Mouse (Mus musculus): ENCODE data around the gene Oxgr1. TPM values are rescaled to one million over a fixed set of nuclear protein-coding genes. Genes with fewer than 3 reads are reported as not detected.

The Oxgr1 gene
- not detected in 2 replicates for total RNA-seq (2012; rRNA removed)
- total RNA-seq (2014; rRNA removed) = not detected in 2 replicates
- polyA plus RNA-seq (2012; ENCODE audit: insufficient read length, low read depth) = not detected in 2 replicates

DNA sequence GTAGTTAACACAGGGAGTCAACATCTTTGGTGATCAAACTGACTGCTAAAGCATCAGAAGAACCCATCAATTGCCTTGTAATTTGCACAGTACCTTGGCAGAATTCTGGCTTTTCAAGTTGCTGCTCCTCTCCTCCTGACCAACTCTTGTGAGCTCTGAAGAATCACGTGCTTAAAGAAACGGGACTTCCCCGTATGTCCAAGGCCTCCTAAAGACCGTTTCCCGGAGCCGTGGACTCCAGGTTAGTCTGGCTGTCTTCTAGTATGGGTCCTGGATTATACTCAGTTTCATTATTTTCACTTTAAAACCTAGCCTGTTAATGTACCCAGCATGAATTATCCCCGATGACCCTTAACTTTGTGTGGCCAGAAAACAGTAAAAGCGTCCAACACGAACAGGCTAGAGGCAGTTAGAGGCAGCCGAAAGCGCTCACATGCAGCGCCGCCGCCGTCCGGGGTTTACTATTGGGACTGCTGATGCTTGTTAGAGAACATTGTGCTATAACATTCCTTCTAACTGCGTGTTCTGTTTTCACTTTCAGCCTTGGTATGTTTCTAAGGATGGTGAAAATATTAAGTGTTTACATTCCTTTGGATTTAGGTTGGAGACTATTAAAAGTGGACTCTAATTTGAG lies at the start of gene Oxgr1:
TSS of gene Oxgr1 (minus strand) at position 249 of the 634 bp plus-strand sequence.
- no peak for TF ChIP-seq UBTF (IDR thresholded peaks at IDR 0.05; ENCODE audit: low read depth, low read length)
- TF ChIP-seq E2F4 (IDR thresholded peaks at IDR 0.05; ENCODE audit: insufficient replicate concordance, low read depth, low read length) = no peak
- no peak for TF ChIP-seq RAD21 (IDR thresholded peaks at IDR 0.05; ENCODE audit: low read depth, low read length)
- TF ChIP-seq PAX5 (IDR thresholded peaks at IDR 0.05; ENCODE audit: low read length) = no peak
- TF ChIP-seq JUN (IDR thresholded peaks at IDR 0.05; ENCODE audit: insufficient read depth, low read depth, low read length) = no peak
- TF ChIP-seq HCFC1 (IDR thresholded peaks at IDR 0.05; ENCODE audit: low read depth, low read length) = no peak
- no peak for TF ChIP-seq CHD2 (IDR thresholded peaks at IDR 0.05; ENCODE audit: low read length)
- no peak for TF ChIP-seq NELFE (IDR thresholded peaks at IDR 0.05; ENCODE audit: low read depth, low read length)
- TF ChIP-seq GABPA (IDR thresholded peaks at IDR 0.05; ENCODE audit: insufficient replicate concordance, low read depth, low read length) = no peak
- TF ChIP-seq MXI1 (IDR thresholded peaks at IDR 0.05; ENCODE audit: low read depth, low read length) = no peak
- no peak for TF ChIP-seq JUND (conservative IDR thresholded peaks at IDR 0.05; ENCODE audit: low read depth, low read length)
- no peak for TF ChIP-seq USF2 (conservative IDR thresholded peaks at IDR 0.05; ENCODE audit: low read depth, low read length)
- no peak for TF ChIP-seq TCF12 (IDR thresholded peaks at IDR 0.05; ENCODE audit: low read depth, low read length)
- no peak for TF ChIP-seq EP300 (IDR thresholded peaks at IDR 0.05; ENCODE audit: low read length)
- no peak for TF ChIP-seq MEF2A (IDR thresholded peaks at IDR 0.05; ENCODE audit: borderline replicate concordance, low read depth, low read length)
- TF ChIP-seq MAZ (IDR thresholded peaks at IDR 0.05; ENCODE audit: low read depth, low read length) = no peak
- no peak for TF ChIP-seq ZKSCAN1 (IDR thresholded peaks at IDR 0.05; ENCODE audit: borderline replicate concordance, low read depth, low read length)
- no peak for TF ChIP-seq CTCF (conservative IDR thresholded peaks at IDR 0.05 in 1 of 2, IDR thresholded peaks at IDR 0.05 in 1 of 2; ENCODE audit: low read depth in 2 of 2, low read length in 2 of 2)
- TF ChIP-seq USF1 (IDR thresholded peaks at IDR 0.05; ENCODE audit: low read depth, low read length) = no peak
- no peak for DNase-seq (ENCODE audit: extremely low read depth)
- no peak within 1 kb of the TSS for H3K27ac ChIP-seq (ENCODE audit: insufficient read depth, low read depth)
- no peaks in the 10 kb centered on the region for H3K79me2 ChIP-seq (replicated peaks; ENCODE audit: control insufficient read depth, extremely low read depth, insufficient read depth, poor library complexity, severe bottlenecking)
- in situ Hi-C loops (cut with MboI; ENCODE audit: low pct_ligation_motif_present, low pct_unique_long_range_greater_than_20kb, low sequenced_read_pairs) (no loop called here), dilution Hi-C loops (cut with MboI; ENCODE audit: extremely low pct_ligation_motif_present, extremely low pct_unique_long_range_greater_than_20kb, low sequenced_read_pairs) (no loop called here)
- H3K4me2 ChIP-seq (ENCODE audit: insufficient read depth, low read depth, poor library complexity, severe bottlenecking) = no peak within 1 kb of the TSS
- no peak within 1 kb of the TSS for H3K9ac ChIP-seq (ENCODE audit: insufficient read depth, low read depth)
- H3K9me3 ChIP-seq (replicated peaks; ENCODE audit: low read length) = peaks cover 9% of the 10 kb centered on the region
- peaks cover 0 to 4% of the 10 kb centered on the region in 2 experiments; a peak in 1 of 4 replicates for H3K4me1 ChIP-seq (ENCODE audit: control insufficient read depth in 1 of 2, insufficient read depth in 2 of 2)
- H3K36me3 ChIP-seq (replicated peaks in 1 of 2; ENCODE audit: control insufficient read depth in 1 of 2, insufficient read depth in 1 of 2, low read length in 1 of 2) = no peaks in the 10 kb centered on the region
- H3K4me3 ChIP-seq (replicated peaks in 1 of 3; ENCODE audit: low read depth in 2 of 3, low read length in 2 of 3, poor library complexity in 1 of 3) = no peak within 1 kb of the TSS
- no peaks in the 10 kb centered on the region for H3K27me3 ChIP-seq (replicated peaks)

DNA sequence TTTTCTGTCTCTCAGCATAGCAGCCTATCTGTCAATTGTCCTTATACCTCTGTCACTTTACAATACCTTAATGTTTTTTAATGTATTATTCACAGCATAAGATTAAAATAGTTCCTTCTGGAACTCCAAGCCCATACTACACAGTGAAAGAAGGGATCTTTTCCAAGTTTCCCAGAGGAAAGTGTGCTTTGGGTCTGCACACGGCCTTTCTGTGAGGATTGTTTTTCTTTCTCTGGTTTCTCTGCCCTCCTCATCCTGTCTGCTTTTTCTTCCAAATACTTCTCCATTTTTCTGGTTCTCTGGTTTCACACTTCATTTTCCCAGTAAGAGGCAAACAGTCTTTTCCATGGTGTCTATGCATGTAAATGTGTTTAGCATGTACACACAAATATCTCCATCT lies 48.2 kb upstream of the Oxgr1 start:
- no peaks in the 10 kb centered on the region for H3K36me3 ChIP-seq (replicated peaks in 1 of 2; ENCODE audit: control insufficient read depth in 1 of 2, insufficient read depth in 1 of 2, low read length in 1 of 2)
- no peaks in the 10 kb centered on the region for H3K27me3 ChIP-seq (replicated peaks)
- TF ChIP-seq UBTF (IDR thresholded peaks at IDR 0.05; ENCODE audit: low read depth, low read length) (no peak), POLR2AphosphoS2 (IDR thresholded peaks at IDR 0.05; ENCODE audit: low read depth, low read length) (no peak), ZKSCAN1 (IDR thresholded peaks at IDR 0.05; ENCODE audit: borderline replicate concordance, low read depth, low read length) (no peak), MEF2A (IDR thresholded peaks at IDR 0.05; ENCODE audit: borderline replicate concordance, low read depth, low read length) (no peak), JUN (IDR thresholded peaks at IDR 0.05; ENCODE audit: insufficient read depth, low read depth, low read length) (no peak), RCOR1 (conservative IDR thresholded peaks at IDR 0.05; ENCODE audit: low read depth, low read length) (no peak), HCFC1 (IDR thresholded peaks at IDR 0.05; ENCODE audit: low read depth, low read length) (no peak), MYC (IDR thresholded peaks at IDR 0.05; ENCODE audit: low read depth, low read length) (no peak), USF2 (conservative IDR thresholded peaks at IDR 0.05; ENCODE audit: low read depth, low read length) (no peak), RAD21 (IDR thresholded peaks at IDR 0.05; ENCODE audit: low read depth, low read length) (no peak), GABPA (IDR thresholded peaks at IDR 0.05; ENCODE audit: insufficient replicate concordance, low read depth, low read length) (no peak), MXI1 (IDR thresholded peaks at IDR 0.05; ENCODE audit: low read depth, low read length) (no peak), NELFE (IDR thresholded peaks at IDR 0.05; ENCODE audit: low read depth, low read length) (no peak), ZNF384 (IDR thresholded peaks at IDR 0.05; ENCODE audit: low read depth, low read length) (no peak)
- dilution Hi-C loops (cut with MboI; ENCODE audit: extremely low pct_ligation_motif_present, extremely low pct_unique_long_range_greater_than_20kb, low sequenced_read_pairs) (no loop called here), in situ Hi-C loops (cut with MboI; ENCODE audit: low pct_ligation_motif_present, low pct_unique_long_range_greater_than_20kb, low sequenced_read_pairs) (no loop called here)
- no peaks in the 10 kb centered on the region for H3K9me3 ChIP-seq (replicated peaks; ENCODE audit: low read length)
- no peak for DNase-seq (ENCODE audit: extremely low read depth)
- no peak overlapping the region for H3K4me2 ChIP-seq (ENCODE audit: insufficient read depth, low read depth, poor library complexity, severe bottlenecking)
- H3K4me1 ChIP-seq (ENCODE audit: control insufficient read depth in 1 of 2, insufficient read depth in 2 of 2) = no peaks in the 10 kb centered on the region
- no peak overlapping the region for H3K27ac ChIP-seq (ENCODE audit: insufficient read depth, low read depth)
- H3K9ac ChIP-seq (ENCODE audit: insufficient read depth, low read depth) = no peak overlapping the region
- H3K4me3 ChIP-seq (replicated peaks in 1 of 3; ENCODE audit: low read depth in 2 of 3, low read length in 2 of 3, poor library complexity in 1 of 3) = no peak overlapping the region
- H3K79me2 ChIP-seq (replicated peaks; ENCODE audit: control insufficient read depth, extremely low read depth, insufficient read depth, poor library complexity, severe bottlenecking) = no peaks in the 10 kb centered on the region
